Mouse (Mus musculus) limb, embryonic 10.5 days (tissue): ENCODE measurements around the gene Stk19. TPM values are rescaled to one million over a fixed set of nuclear protein-coding genes. Genes with fewer than 3 reads are reported as not detected.

ENCODE experiments used
- DNase-seq: peaks from one replicate; pipeline ENCODE4 v3.0.0-alpha.2; 2017; ENCODE audit warnings: low spot score
- H3K27ac ChIP-seq: fragments of 300-500 bp; sonication (generic); 2 replicates; pipeline ENCODE4 v1.5.1; 2016; ENCODE audit warnings: mild to moderate bottlenecking
- H3K27me3 ChIP-seq: fragments of 300-500 bp; sonication (generic); 2 replicates; pipeline ENCODE4 v1.6.1; 2016; ENCODE audit warnings: low read depth, mild to moderate bottlenecking; ENCODE audit not compliant: poor library complexity, severe bottlenecking
- H3K36me3 ChIP-seq: fragments of 300-500 bp; sonication (generic); 2 replicates; pipeline ENCODE4 v1.6.1; 2016; ENCODE audit warnings: mild to moderate bottlenecking, moderate library complexity
- H3K4me1 ChIP-seq: fragments of 300-500 bp; sonication (generic); 2 replicates; pipeline ENCODE4 v1.6.1; 2016
- H3K4me3 ChIP-seq: fragments of 300-500 bp; sonication (generic); 2 replicates; pipeline ENCODE4 v1.5.1; 2016; ENCODE audit warnings: mild to moderate bottlenecking, moderate library complexity
- H3K9me3 ChIP-seq: fragments of 300-500 bp; sonication (generic); replicated peaks from 2 replicates; pipeline ENCODE4 v1.6.1; 2016; ENCODE audit warnings: mild to moderate bottlenecking
- WGBS: fragments of 180-500 bp; shearing (Covaris S2); methylation state at CpG from one replicate; pipeline ENCODE4 v1.1.7; 2016; 5-methylcytosine and 5-hydroxymethylcytosine counted together
- polyA plus RNA-seq: library from polyadenylated mRNA; unstranded; fragments of >200 nt; fragmentation: Nextera tagmentation; extraction: Ambion mirVana; gene quantifications from 2 replicates; pipeline ENCODE4 v1.2.1, GENCODE M21; 2016

Stk19 gene
- polyA plus RNA-seq, 1 experiment from 2014 or later: 23.3 TPM

GRCm38 (mm10) chr17:34855825-34856224 lies 19.1 kb upstream of the Stk19 start:
- no peak overlapping the region for H3K4me3 ChIP-seq
- peaks cover 71% of the 10 kb centered on the region for H3K36me3 ChIP-seq
- 48% methylated on average over 3 of the region's 3 CpGs for WGBS
- peaks cover 20% of the 10 kb centered on the region for H3K4me1 ChIP-seq
- DNase-seq: peak; percentile 54
- H3K27ac ChIP-seq: no peak overlapping the region
- H3K9me3 ChIP-seq: no peaks in the 10 kb centered on the region
- no peaks in the 10 kb centered on the region for H3K27me3 ChIP-seq

- H3K4me3 ChIP-seq: no peak overlapping the region
- no peak for DNase-seq
- WGBS: 74% methylated on average over 3 of the region's 3 CpGs
- H3K36me3 ChIP-seq: peaks cover 71% of the 10 kb centered on the region
- H3K9me3 ChIP-seq: no peaks in the 10 kb centered on the region
- H3K27ac ChIP-seq: no peak overlapping the region
- H3K27me3 ChIP-seq: no peaks in the 10 kb centered on the region
- H3K4me1 ChIP-seq: peaks cover 24% of the 10 kb centered on the region
Measured at GRCm38 (mm10) chr17:34854761-34855160, 18.0 kb upstream of the Stk19 start.

- 75% methylated on average over 8 of the region's 8 CpGs for WGBS
- no peak for DNase-seq
- Histone ChIP-seq H3K4me3 (no peak overlapping the region), H3K27ac (no peak overlapping the region), H3K36me3 (peaks cover 69% of the 10 kb centered on the region), H3K9me3 (no peaks in the 10 kb centered on the region), H3K4me1 (peaks cover 29% of the 10 kb centered on the region), H3K27me3 (no peaks in the 10 kb centered on the region)
Measured at GRCm38 (mm10) chr17:34853511-34853910, 16.8 kb upstream of the Stk19 start.

GRCm38 (mm10) chr17:34850517-34851125 lies 13.9 kb upstream of the Stk19 start:
- H3K4me3 ChIP-seq: peak overlapping the region; percentile 99
- H3K9me3 ChIP-seq: no peaks in the 10 kb centered on the region
- peaks cover 66% of the 10 kb centered on the region for H3K36me3 ChIP-seq
- 2% methylated on average over 25 of the region's 25 CpGs for WGBS
- no peak for DNase-seq
- H3K27me3 ChIP-seq: no peaks in the 10 kb centered on the region
- H3K4me1 ChIP-seq: peaks cover 29% of the 10 kb centered on the region
- H3K27ac ChIP-seq: peak overlapping the region; percentile 92

- H3K4me1 ChIP-seq: peaks cover 29% of the 10 kb centered on the region
- peak within 1 kb of the TSS; percentile 92 for H3K27ac ChIP-seq
- H3K27me3 ChIP-seq: no peaks in the 10 kb centered on the region
- peak within 1 kb of the TSS; percentile 99 for H3K4me3 ChIP-seq
- no peaks in the 10 kb centered on the region for H3K9me3 ChIP-seq
- peak; percentile 99 for DNase-seq
- H3K36me3 ChIP-seq: peaks cover 66% of the 10 kb centered on the region
- under 1% methylated on average over 65 of the region's 65 CpGs for WGBS
Measured at GRCm38 (mm10) chr17:34849722-34850516, 13.2 kb upstream of the Stk19 start, which contains the start of the genes Skiv2l and Nelfe. Skiv2l (minus strand) TSS chr17:34850210. Nelfe (plus strand) TSS chr17:34850391.

GRCm38 (mm10) chr17:34847615-34848014 lies 10.9 kb upstream of the Stk19 start:
- no peak overlapping the region for H3K4me3 ChIP-seq
- H3K27ac ChIP-seq: no peak overlapping the region
- DNase-seq: no peak
- H3K9me3 ChIP-seq: no peaks in the 10 kb centered on the region
- WGBS: 90% methylated on average over 7 of the region's 7 CpGs
- H3K36me3 ChIP-seq: peaks cover 66% of the 10 kb centered on the region
- peaks cover 26% of the 10 kb centered on the region for H3K4me1 ChIP-seq
- no peaks in the 10 kb centered on the region for H3K27me3 ChIP-seq

GRCm38 (mm10) chr17:34847192-34847591 lies 10.4 kb upstream of the Stk19 start:
- DNase-seq: no peak
- 87% methylated on average over 6 of the region's 6 CpGs for WGBS
- Histone ChIP-seq H3K27ac (no peak overlapping the region), H3K9me3 (no peaks in the 10 kb centered on the region), H3K4me1 (peaks cover 23% of the 10 kb centered on the region), H3K27me3 (no peaks in the 10 kb centered on the region), H3K36me3 (peaks cover 66% of the 10 kb centered on the region), H3K4me3 (no peak overlapping the region)

- Histone ChIP-seq H3K27ac (no peak overlapping the region), H3K27me3 (no peaks in the 10 kb centered on the region), H3K9me3 (no peaks in the 10 kb centered on the region), H3K4me3 (no peak overlapping the region), H3K4me1 (peaks cover 6% of the 10 kb centered on the region), H3K36me3 (peaks cover 84% of the 10 kb centered on the region)
- 91% methylated on average over 13 of the region's 13 CpGs for WGBS
- DNase-seq: no peak
Measured at GRCm38 (mm10) chr17:34844884-34845283, 8.1 kb upstream of the Stk19 start.

- H3K27me3 ChIP-seq: no peaks in the 10 kb centered on the region
- 87% methylated on average over 6 of the region's 6 CpGs for WGBS
- H3K27ac ChIP-seq: no peak overlapping the region
- DNase-seq: no peak
- peaks cover 23% of the 10 kb centered on the region for H3K4me1 ChIP-seq
- H3K4me3 ChIP-seq: no peak overlapping the region
- peaks cover 81% of the 10 kb centered on the region for H3K36me3 ChIP-seq
- H3K9me3 ChIP-seq: no peaks in the 10 kb centered on the region
Measured at GRCm38 (mm10) chr17:34840736-34841307, 4.1 kb upstream of the Stk19 start.

GRCm38 (mm10) chr17:34838785-34839184 lies 2.0 kb upstream of the Stk19 start:
- 0 out of 2 replicates have a peak overlapping the region, but pooled peaks have one; percentile 1 for H3K4me3 ChIP-seq
- 95% methylated on average over 7 of the region's 7 CpGs for WGBS
- H3K4me1 ChIP-seq: peaks cover 25% of the 10 kb centered on the region
- DNase-seq: no peak
- H3K9me3 ChIP-seq: no peaks in the 10 kb centered on the region
- peaks cover 65% of the 10 kb centered on the region for H3K36me3 ChIP-seq
- no peak overlapping the region for H3K27ac ChIP-seq
- no peaks in the 10 kb centered on the region for H3K27me3 ChIP-seq

- DNase-seq: no peak
- Histone ChIP-seq H3K36me3 (peaks cover 58% of the 10 kb centered on the region), H3K27ac (peak overlapping the region; percentile 83), H3K4me3 (peak overlapping the region; percentile 86), H3K27me3 (no peaks in the 10 kb centered on the region), H3K9me3 (no peaks in the 10 kb centered on the region), H3K4me1 (peaks cover 25% of the 10 kb centered on the region)
- 36% methylated on average over 43 of the region's 43 CpGs for WGBS
Measured at GRCm38 (mm10) chr17:34837464-34838324, 949 bp upstream of the Stk19 start.

- H3K9me3 ChIP-seq: no peaks in the 10 kb centered on the region
- H3K36me3 ChIP-seq: peaks cover 56% of the 10 kb centered on the region
- no peak for DNase-seq
- 4% methylated on average over 48 of the region's 48 CpGs for WGBS
- peaks cover 25% of the 10 kb centered on the region for H3K4me1 ChIP-seq
- H3K27ac ChIP-seq: peak overlapping the region; percentile 83
- no peaks in the 10 kb centered on the region for H3K27me3 ChIP-seq
- peak overlapping the region; percentile 86 for H3K4me3 ChIP-seq
Measured at GRCm38 (mm10) chr17:34836155-34836855, 440 bp downstream of the Stk19 start.
